Mouse (Mus musculus): Measurements from ENCODE around the gene Wfdc12.
"Not testable (repeated sequence)": the region's sequence is repeated elsewhere in the genome, so short reads cannot be mapped to it uniquely, and the experiment has no call there.

DNA sequence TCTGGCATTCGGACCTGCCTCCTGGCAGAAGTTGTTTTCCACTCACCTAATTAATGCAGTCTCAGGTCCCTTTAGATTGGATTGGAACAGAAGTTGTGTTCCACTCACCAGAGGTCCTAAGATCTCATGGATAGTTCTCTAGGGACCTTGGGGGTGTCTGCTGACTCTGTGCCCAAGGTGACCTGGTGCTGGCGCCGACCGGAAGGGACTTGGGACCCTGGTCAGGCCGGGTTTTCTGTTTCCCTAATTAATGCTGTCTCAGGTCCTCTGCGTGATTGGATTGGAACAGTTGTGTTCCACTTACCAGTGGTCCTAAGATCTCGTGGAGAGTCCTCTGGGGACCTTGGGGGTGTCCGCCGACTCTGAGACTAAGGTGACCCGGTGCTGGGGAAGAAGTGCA lies 15.6 kb upstream of the Wfdc12 start:
- not testable (repeated sequence) for TF ChIP-seq CHD2 (IDR thresholded peaks at IDR 0.05; ENCODE audit: low read depth, low read length); MAFK (IDR thresholded peaks at IDR 0.05; ENCODE audit: insufficient read depth, low read depth, low read length); HCFC1 (IDR thresholded peaks at IDR 0.05; ENCODE audit: borderline replicate concordance, insufficient read depth, low read length); ZC3H11A (IDR thresholded peaks at IDR 0.05; ENCODE audit: borderline replicate concordance, low read depth, low read length)
